Mouse (Mus musculus) cerebellum, adult 2 months (tissue): ENCODE results near the gene D7Ertd443e. TPM values are rescaled to one million over a fixed set of nuclear protein-coding genes. Genes with fewer than 3 reads are reported as not detected.
A peak's percentile ranks its signal among the peaks of the same experiment; 100 is the strongest.

Experiments used
- DNase-seq, 2 experiments: peaks; one replicate each; pipeline ENCODE4 v3.0.0; 2021
- H3K27ac ChIP-seq: fragments of 200-500 bp; 2 replicates; pipeline ENCODE4 v1.5.1; 2012; ENCODE audit warnings: low read length, control low read depth, inconsistent platforms; ENCODE audit not compliant: insufficient read depth
- H3K27me3 ChIP-seq: fragments of 200-500 bp; 2 replicates; pipeline ENCODE4 v1.6.1; 2012; ENCODE audit warnings: inconsistent platforms, mild to moderate bottlenecking, low read length, moderate library complexity; ENCODE audit not compliant: control insufficient read depth, insufficient read depth
- H3K4me1 ChIP-seq: fragments of 200-500 bp; 2 replicates; pipeline ENCODE4 v1.6.1; 2011; ENCODE audit warnings: low read length; ENCODE audit not compliant: control insufficient read depth, insufficient read depth
- H3K4me3 ChIP-seq: fragments of 200-500 bp; replicated peaks from 2 replicates; pipeline ENCODE3; 2011; ENCODE audit warnings: mild to moderate bottlenecking, low read depth, low read length, control low read depth; ENCODE audit not compliant: insufficient read depth
- CTCF ChIP-seq: fragments of 200-500 bp; IDR thresholded peaks from 2 replicates; pipeline ENCODE4 v1.5.1; 2011; ENCODE audit warnings: low read depth, mild to moderate bottlenecking, control low read depth, low read length, moderate library complexity, borderline replicate concordance; ENCODE audit not compliant: insufficient read depth
- POLR2A ChIP-seq: fragments of 200-500 bp; IDR thresholded peaks from 2 replicates; pipeline ENCODE4 v1.6.1; 2011; ENCODE audit warnings: low read length, control low read depth, borderline replicate concordance; ENCODE audit not compliant: insufficient read depth
- WGBS: fragments of 180-500 bp; shearing (Covaris S2); methylation state at CpG from one replicate; pipeline ENCODE4 v1.1.7; 2018; 5-methylcytosine and 5-hydroxymethylcytosine counted together
- polyA plus RNA-seq: library from polyadenylated mRNA; depleted of rRNA; stranded (reverse); fragments of >200 nt; gene quantifications from 2 replicates; pipeline ENCODE4 v1.2.3, GENCODE M21; 2012; rRNA removed

The D7Ertd443e gene
- polyA plus RNA-seq, 1 experiment, result 7.4 TPM

GRCm38 (mm10) chr7:134224421-134224740 lies 161.1 kb downstream of the D7Ertd443e start:
- H3K27me3 ChIP-seq, result no peaks in the 10 kb centered on the region; the same call in 1 of the 2 replicates
- no peak overlapping the region for H3K27ac ChIP-seq
- no peak for TF ChIP-seq POLR2A
- no peak for TF ChIP-seq CTCF
- H3K4me1 ChIP-seq, result no peaks in the 10 kb centered on the region
- H3K4me3 ChIP-seq, result peak overlapping the region; percentile 32
- peak in 1 of 2 experiments; percentile 21 for DNase-seq
- under 1% methylated on average over 14 of the region's 14 CpGs for WGBS

GRCm38 (mm10) chr7:134223444-134224161 lies 161.9 kb downstream of the D7Ertd443e start:
- Histone ChIP-seq H3K4me1 (no peaks in the 10 kb centered on the region), H3K4me3 (no peak overlapping the region), H3K27ac (no peak overlapping the region), H3K27me3 (no peaks in the 10 kb centered on the region; the same call in 1 of the 2 replicates)
- no peak for TF ChIP-seq POLR2A
- TF ChIP-seq CTCF, result peak; percentile 61; the same call in 1 of the 2 replicates
- DNase-seq, result peak; percentile 53 to 72
- WGBS, result 30% methylated on average over 16 of the region's 16 CpGs

Other genes with a start within 250 kb of the D7Ertd443e start
- 1.4 and 1.7 TPM in 2 replicates for gene Adam12, start 153.5 kb downstream of the D7Ertd443e start, polyA plus RNA-seq